Mouse (Mus musculus) thymus, adult 18-20 months (tissue): ENCODE measurements around the gene Fto.

Experiments used
- DNase-seq, 2 experiments: peaks; one replicate each; pipeline ENCODE4 v3.0.0; 2022; ENCODE audit warnings: mixed read lengths in 2 of 2

Gene Fto

GRCm38 (mm10) chr8:91532671-91533436, 219.5 kb downstream of the Fto start:
- no peak for DNase-seq

- DNase-seq = no peak
Observed at GRCm38 (mm10) chr8:91534752-91535151, 221.4 kb downstream of the Fto start.

GRCm38 (mm10) chr8:91538109-91538508, 224.8 kb downstream of the Fto start:
- no peak for DNase-seq

- DNase-seq = no peak
Observed at GRCm38 (mm10) chr8:91538892-91539291, 225.6 kb downstream of the Fto start.

GRCm38 (mm10) chr8:91539586-91539985, 226.3 kb downstream of the Fto start:
- DNase-seq = no peak

GRCm38 (mm10) chr8:91541229-91541628, 227.9 kb downstream of the Fto start:
- no peak for DNase-seq

- no peak for DNase-seq
Observed at GRCm38 (mm10) chr8:91545561-91545960, 232.2 kb downstream of the Fto start.

- no peak for DNase-seq
Observed at GRCm38 (mm10) chr8:91546599-91546998, 233.3 kb downstream of the Fto start.

GRCm38 (mm10) chr8:91550131-91550530, 236.8 kb downstream of the Fto start:
- DNase-seq = no peak

GRCm38 (mm10) chr8:91551166-91551765, 237.9 kb downstream of the Fto start:
- no peak for DNase-seq

- no peak for DNase-seq
Observed at GRCm38 (mm10) chr8:91551775-91552538, 238.6 kb downstream of the Fto start.

- DNase-seq = no peak
Observed at GRCm38 (mm10) chr8:91552635-91553034, 239.3 kb downstream of the Fto start.

- no peak for DNase-seq
Observed at GRCm38 (mm10) chr8:91553387-91553786, 240.1 kb downstream of the Fto start.

GRCm38 (mm10) chr8:91557041-91557587, 243.8 kb downstream of the Fto start:
- no peak for DNase-seq

- no peak for DNase-seq
Observed at GRCm38 (mm10) chr8:91558408-91558807, 245.1 kb downstream of the Fto start.

GRCm38 (mm10) chr8:91560017-91560591, 246.8 kb downstream of the Fto start:
- DNase-seq = no peak

GRCm38 (mm10) chr8:91561241-91561640, 247.9 kb downstream of the Fto start:
- DNase-seq = no peak

- no peak for DNase-seq
Observed at GRCm38 (mm10) chr8:91562600-91562999, 249.3 kb downstream of the Fto start.

- DNase-seq = no peak
Observed at GRCm38 (mm10) chr8:91563326-91563725, 250.0 kb downstream of the Fto start.

GRCm38 (mm10) chr8:91565869-91566502, 252.7 kb downstream of the Fto start:
- DNase-seq = no peak

GRCm38 (mm10) chr8:91566503-91566869, 253.2 kb downstream of the Fto start:
- DNase-seq = no peak

- DNase-seq = no peak
Observed at GRCm38 (mm10) chr8:91569874-91570273, 256.5 kb downstream of the Fto start.

GRCm38 (mm10) chr8:91570809-91571208, 257.5 kb downstream of the Fto start:
- DNase-seq = no peak
